Mouse (Mus musculus) A20 (cell line): ENCODE measurements around the gene Maneal.

Source experiments
- DNase-seq: peaks from one replicate; pipeline ENCODE4 v3.0.0-alpha.2; 2011; ENCODE audit warnings: low read depth, low spot score

Maneal gene

GRCm38 (mm10) chr4:124861283-124862188 is at the start of gene Maneal:
Gene Maneal (minus strand): TSS chr4:124862171.
- no peak for DNase-seq

- DNase-seq = no peak
These were observed 44.2 kb upstream of the Maneal start for GRCm38 (mm10) chr4:124905971-124906822.

- DNase-seq = peak; percentile 48
These were observed 43.4 kb upstream of the Maneal start for GRCm38 (mm10) chr4:124905417-124905816.

GRCm38 (mm10) chr4:124899906-124900305 is 37.9 kb upstream of the Maneal start:
- no peak for DNase-seq

GRCm38 (mm10) chr4:124898428-124898827 is 36.5 kb upstream of the Maneal start:
- no peak for DNase-seq

GRCm38 (mm10) chr4:124894508-124895428 is 32.8 kb upstream of the Maneal start:
- no peak for DNase-seq

- no peak for DNase-seq
These were observed 31.8 kb upstream of the Maneal start for GRCm38 (mm10) chr4:124893769-124894168.

- DNase-seq = no peak
These were observed 28.9 kb upstream of the Maneal start for GRCm38 (mm10) chr4:124890831-124891230.

- no peak for DNase-seq
These were observed 28.0 kb upstream of the Maneal start for GRCm38 (mm10) chr4:124889935-124890334.

GRCm38 (mm10) chr4:124888702-124889101 is 26.7 kb upstream of the Maneal start:
- DNase-seq = no peak

- no peak for DNase-seq
These were observed 20.3 kb upstream of the Maneal start for GRCm38 (mm10) chr4:124882151-124882729.

- no peak for DNase-seq
These were observed 19.5 kb upstream of the Maneal start for GRCm38 (mm10) chr4:124881341-124881908.

- no peak for DNase-seq
These were observed 18.6 kb upstream of the Maneal start, which contains the start of gene Epha10 for GRCm38 (mm10) chr4:124880599-124880998. Gene Epha10 (plus strand): TSS chr4:124880899.

GRCm38 (mm10) chr4:124872719-124873118 is 10.7 kb upstream of the Maneal start:
- DNase-seq = no peak

- peak; percentile 11 for DNase-seq
These were observed 1.5 kb downstream of the Maneal start for GRCm38 (mm10) chr4:124860446-124860845.

- DNase-seq = no peak
These were observed 3.6 kb downstream of the Maneal start for GRCm38 (mm10) chr4:124858370-124858769.

GRCm38 (mm10) chr4:124856294-124856693 is 5.7 kb downstream of the Maneal start:
- DNase-seq = no peak

- peak; percentile 77 for DNase-seq
These were observed 10.9 kb downstream of the Maneal start, which contains the start of gene 1110065P20Rik for GRCm38 (mm10) chr4:124850933-124851658. Gene 1110065P20Rik (minus strand): TSS chr4:124851196.

- peak; percentile 96 for DNase-seq
These were observed 11.6 kb downstream of the Maneal start, which contains the start of gene Yrdc for GRCm38 (mm10) chr4:124850261-124850913. Gene Yrdc (plus strand): TSS chr4:124850679.
